Mouse (Mus musculus) liver, embryonic 16.5 days (tissue): ENCODE measurements around the gene Cmip. TPM values are rescaled to one million over a fixed set of nuclear protein-coding genes. Genes with fewer than 3 reads are reported as not detected.
A peak's percentile ranks its signal among the peaks of the same experiment; 100 is the strongest.

Source experiments
- ATAC-seq: fragments of 200-750 bp; cut with Nextera tagmentation; 2 replicates; pipeline ENCODE4 v1.8.0; 2017; ENCODE audit warnings: low read depth, mild to moderate bottlenecking, moderate number of reproducible peaks, moderate library complexity
- H3K27ac ChIP-seq: fragments of 300-500 bp; sonication (generic); 2 replicates; pipeline ENCODE4 v1.5.1; 2014; ENCODE audit warnings: mild to moderate bottlenecking, low read length
- H3K27me3 ChIP-seq: fragments of 300-500 bp; sonication (generic); 2 replicates; pipeline ENCODE4 v1.6.1; 2014; ENCODE audit warnings: low read depth, low read length, mixed read lengths; ENCODE audit not compliant: control insufficient read depth, insufficient read depth
- H3K36me3 ChIP-seq: fragments of 300-500 bp; sonication (generic); 2 replicates; pipeline ENCODE4 v1.6.1; 2014; ENCODE audit warnings: mild to moderate bottlenecking; ENCODE audit not compliant: control insufficient read depth, insufficient read depth
- H3K4me1 ChIP-seq: fragments of 300-500 bp; sonication (generic); 2 replicates; pipeline ENCODE4 v1.6.1; 2014; ENCODE audit warnings: low read depth, low read length, mixed read lengths; ENCODE audit not compliant: control insufficient read depth
- H3K4me2 ChIP-seq: fragments of 300-500 bp; sonication (generic); 2 replicates; pipeline ENCODE4 v1.6.1; 2014; ENCODE audit warnings: low read depth, low read length, mixed read lengths
- H3K4me3 ChIP-seq: fragments of 300-500 bp; sonication (generic); 2 replicates; pipeline ENCODE4 v1.5.1; 2014; ENCODE audit warnings: low read depth, mild to moderate bottlenecking, low read length
- H3K9ac ChIP-seq: fragments of 300-500 bp; sonication (generic); 2 replicates; pipeline ENCODE4 v1.6.1; 2014; ENCODE audit warnings: low read depth, low read length
- H3K9me3 ChIP-seq: fragments of 300-500 bp; sonication (generic); replicated peaks from 2 replicates; pipeline ENCODE4 v1.6.1; 2016; ENCODE audit warnings: low read length; ENCODE audit not compliant: control insufficient read depth
- WGBS: fragments of 180-500 bp; shearing (Covaris S2); extraction: QIAGEN DNeasy Blood & Tissue Kit; methylation state at CpG from one replicate; pipeline ENCODE4 v1.1.7; 2014; ENCODE audit not compliant: insufficient replicate concordance; 5-methylcytosine and 5-hydroxymethylcytosine counted together
- polyA plus RNA-seq: library from polyadenylated mRNA; unstranded; fragments of >200 nt; fragmentation: Nextera tagmentation; extraction: Ambion mirVana; gene quantifications from 2 replicates; pipeline ENCODE4 v1.2.1, GENCODE M21; 2015

The Cmip gene
- polyA plus RNA-seq, 1 experiment from 2014 or later: 9.1 TPM

GRCm38 (mm10) chr8:117342735-117343385 lies 86.0 kb downstream of the Cmip start:
- ATAC-seq: no peak
- no peak overlapping the region for H3K4me3 ChIP-seq
- peak overlapping the region; percentile 10 for H3K4me2 ChIP-seq
- H3K9ac ChIP-seq: no peak overlapping the region
- H3K27me3 ChIP-seq: no peaks in the 10 kb centered on the region
- no peaks in the 10 kb centered on the region for H3K36me3 ChIP-seq
- peaks cover 61% of the 10 kb centered on the region for H3K4me1 ChIP-seq
- H3K27ac ChIP-seq: peak overlapping the region; percentile 46
- 44% methylated on average over 8 of the region's 8 CpGs for WGBS
- H3K9me3 ChIP-seq: no peaks in the 10 kb centered on the region

DNA sequence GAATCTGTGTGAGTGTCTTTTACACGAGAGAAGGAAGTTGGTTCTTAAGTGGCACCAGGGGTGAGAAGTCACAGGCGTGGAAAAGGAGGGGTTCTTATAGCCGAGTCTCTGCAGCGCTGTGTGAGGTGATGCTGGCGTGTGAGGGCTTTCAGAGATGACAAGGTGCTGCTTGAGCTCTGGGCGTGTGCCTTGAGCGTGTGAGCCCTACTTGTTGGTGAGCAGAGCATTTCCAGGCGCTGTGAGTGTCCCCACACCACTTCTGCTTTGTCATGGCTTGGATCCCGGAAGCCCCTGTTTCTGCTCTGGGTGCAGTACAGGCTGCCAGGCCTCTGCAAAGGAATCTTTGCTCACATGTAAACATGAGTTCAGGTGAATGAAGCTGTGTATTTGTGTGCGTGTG lies 86.6 kb downstream of the Cmip start:
- H3K4me2 ChIP-seq: peak overlapping the region; percentile 10
- no peak for ATAC-seq
- peak overlapping the region; percentile 46 for H3K27ac ChIP-seq
- 33% methylated on average over 10 of the region's 10 CpGs for WGBS
- no peaks in the 10 kb centered on the region for H3K27me3 ChIP-seq
- H3K4me3 ChIP-seq: no peak overlapping the region
- H3K9me3 ChIP-seq: no peaks in the 10 kb centered on the region
- H3K9ac ChIP-seq: no peak overlapping the region
- H3K4me1 ChIP-seq: peaks cover 62% of the 10 kb centered on the region
- no peaks in the 10 kb centered on the region for H3K36me3 ChIP-seq

- WGBS: 51% methylated on average over 11 of the region's 11 CpGs
- H3K27ac ChIP-seq: no peak overlapping the region
- ATAC-seq: no peak
- no peak overlapping the region for H3K4me3 ChIP-seq
- peaks cover 62% of the 10 kb centered on the region for H3K4me1 ChIP-seq
- H3K27me3 ChIP-seq: no peaks in the 10 kb centered on the region
- H3K36me3 ChIP-seq: no peaks in the 10 kb centered on the region
- no peak overlapping the region for H3K4me2 ChIP-seq
- no peak overlapping the region for H3K9ac ChIP-seq
- no peaks in the 10 kb centered on the region for H3K9me3 ChIP-seq
These were observed 88.0 kb downstream of the Cmip start for GRCm38 (mm10) chr8:117344899-117345298.

DNA sequence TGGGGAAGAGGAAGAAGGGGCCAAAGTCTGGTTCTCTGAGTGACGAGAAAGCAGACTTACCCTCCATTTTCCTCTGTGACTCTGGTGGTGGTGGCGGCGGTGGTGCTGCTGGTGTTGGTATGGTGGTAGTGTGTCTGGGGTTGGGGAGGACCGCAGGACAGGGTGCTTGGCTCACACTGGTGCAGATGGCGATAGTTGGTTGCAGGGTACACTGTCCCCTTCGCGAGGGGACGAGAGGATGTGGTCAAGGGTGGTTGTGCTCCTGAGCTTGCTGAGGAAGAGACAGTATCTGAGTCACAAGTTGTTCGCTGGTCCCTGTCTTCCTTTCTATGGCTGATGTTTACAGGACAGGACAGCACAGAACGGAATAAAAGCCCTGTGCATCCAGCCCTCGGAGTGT lies 88.5 kb downstream of the Cmip start:
- no peak overlapping the region for H3K9ac ChIP-seq
- no peaks in the 10 kb centered on the region for H3K36me3 ChIP-seq
- H3K9me3 ChIP-seq: no peaks in the 10 kb centered on the region
- peaks cover 58% of the 10 kb centered on the region for H3K4me1 ChIP-seq
- H3K4me2 ChIP-seq: no peak overlapping the region
- no peak overlapping the region for H3K27ac ChIP-seq
- WGBS: 71% methylated on average over 11 of the region's 11 CpGs
- H3K27me3 ChIP-seq: no peaks in the 10 kb centered on the region
- no peak for ATAC-seq
- no peak overlapping the region for H3K4me3 ChIP-seq

- ATAC-seq: peak; percentile 54
- Histone ChIP-seq H3K4me3 (no peak overlapping the region), H3K9me3 (no peaks in the 10 kb centered on the region), H3K4me2 (peak overlapping the region; percentile 1; the same call in 1 of the 2 replicates), H3K36me3 (no peaks in the 10 kb centered on the region), H3K27me3 (no peaks in the 10 kb centered on the region), H3K27ac (peak overlapping the region; percentile 76), H3K4me1 (peaks cover 51% of the 10 kb centered on the region), H3K9ac (no peak overlapping the region; the same call in 1 of the 2 replicates)
- WGBS: 74% methylated on average over 4 of the region's 4 CpGs
These were observed 90.7 kb downstream of the Cmip start for GRCm38 (mm10) chr8:117347556-117347955.

- peak overlapping the region; percentile 33 for H3K4me2 ChIP-seq
- 54% methylated on average over 11 of the region's 11 CpGs for WGBS
- no peak overlapping the region; the same call in 1 of the 2 replicates for H3K9ac ChIP-seq
- H3K9me3 ChIP-seq: no peaks in the 10 kb centered on the region
- no peak overlapping the region for H3K4me3 ChIP-seq
- H3K4me1 ChIP-seq: peaks cover 41% of the 10 kb centered on the region
- H3K36me3 ChIP-seq: no peaks in the 10 kb centered on the region
- no peaks in the 10 kb centered on the region for H3K27me3 ChIP-seq
- ATAC-seq: 0 out of 2 replicates have a peak, but pooled peaks have one; percentile 2
- H3K27ac ChIP-seq: peak overlapping the region; percentile 76
These were observed 92.0 kb downstream of the Cmip start for GRCm38 (mm10) chr8:117348718-117349394.

- H3K4me1 ChIP-seq: peaks cover 38% of the 10 kb centered on the region
- no peaks in the 10 kb centered on the region for H3K9me3 ChIP-seq
- peak overlapping the region; percentile 33 for H3K4me2 ChIP-seq
- H3K27ac ChIP-seq: peak overlapping the region; percentile 76
- H3K27me3 ChIP-seq: no peaks in the 10 kb centered on the region
- H3K9ac ChIP-seq: no peak overlapping the region; the same call in 1 of the 2 replicates
- 24% methylated on average over 4 of the region's 4 CpGs for WGBS
- ATAC-seq: peak; percentile 79
- no peak overlapping the region for H3K4me3 ChIP-seq
- no peaks in the 10 kb centered on the region for H3K36me3 ChIP-seq
These were observed 92.7 kb downstream of the Cmip start for GRCm38 (mm10) chr8:117349541-117349940.

DNA sequence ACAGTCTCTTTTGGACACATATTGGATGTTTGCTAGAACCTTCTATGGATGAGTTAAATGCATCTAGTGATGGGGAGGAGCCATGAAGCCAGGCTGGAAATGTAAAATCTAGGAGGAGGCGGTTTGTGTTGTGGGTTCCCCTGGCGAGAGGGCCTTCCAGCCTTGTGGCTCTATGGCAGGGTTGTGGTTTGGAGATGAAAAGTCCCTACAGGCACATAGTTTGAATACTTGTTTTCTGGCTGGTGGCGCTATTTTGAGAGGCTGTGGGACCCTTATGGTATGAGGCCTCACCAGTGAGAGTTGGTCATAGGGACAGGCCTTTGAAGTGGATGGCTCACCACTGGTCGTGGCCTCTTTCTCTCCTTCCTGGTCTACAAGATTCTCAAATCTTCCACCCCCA lies 95.2 kb downstream of the Cmip start:
- H3K9ac ChIP-seq: no peak overlapping the region
- H3K9me3 ChIP-seq: no peaks in the 10 kb centered on the region
- H3K36me3 ChIP-seq: no peaks in the 10 kb centered on the region
- ATAC-seq: no peak
- no peak overlapping the region for H3K4me3 ChIP-seq
- H3K27me3 ChIP-seq: no peaks in the 10 kb centered on the region
- WGBS: 68% methylated on average over 4 of the region's 4 CpGs
- no peak overlapping the region for H3K27ac ChIP-seq
- peaks cover 47% of the 10 kb centered on the region for H3K4me1 ChIP-seq
- H3K4me2 ChIP-seq: no peak overlapping the region

DNA sequence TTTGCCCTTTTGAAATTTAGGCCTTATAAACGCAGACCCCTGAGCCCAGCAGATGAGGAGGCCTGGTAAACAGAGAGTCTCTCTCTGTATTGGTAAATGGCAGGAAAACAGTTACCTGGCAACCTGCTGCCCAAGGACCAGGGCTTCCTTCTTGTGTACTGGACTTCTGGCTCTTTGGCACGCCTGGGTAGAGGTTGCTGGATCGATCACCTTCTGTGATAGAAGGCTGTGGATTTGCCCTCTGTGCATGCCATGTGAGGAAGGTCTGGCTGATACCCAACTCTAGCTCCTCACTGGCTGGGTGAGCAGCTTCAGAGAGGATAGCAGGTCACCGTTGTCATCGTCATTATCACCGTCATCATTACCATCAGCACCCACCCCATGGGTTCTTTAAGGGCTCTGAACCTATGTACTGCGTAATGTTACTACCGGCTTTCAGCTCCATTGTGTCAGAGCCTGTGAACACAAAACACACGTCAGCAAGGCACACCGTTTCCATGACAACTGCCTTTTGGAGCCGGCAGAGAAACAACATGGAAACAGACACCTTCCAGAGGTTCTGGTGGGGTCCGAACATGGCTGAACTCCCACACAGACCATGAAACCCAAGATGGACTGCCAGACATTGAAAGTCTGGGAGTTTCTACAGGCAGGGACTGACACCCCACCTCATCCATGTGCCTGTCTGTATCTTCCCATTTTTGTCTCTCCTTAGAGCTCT lies 98.4 kb downstream of the Cmip start:
- Histone ChIP-seq H3K9me3 (no peaks in the 10 kb centered on the region), H3K27me3 (no peaks in the 10 kb centered on the region), H3K27ac (no peak overlapping the region), H3K4me2 (no peak overlapping the region), H3K4me3 (no peak overlapping the region), H3K36me3 (no peaks in the 10 kb centered on the region), H3K4me1 (peaks cover 38% of the 10 kb centered on the region), H3K9ac (no peak overlapping the region)
- 74% methylated on average over 12 of the region's 12 CpGs for WGBS
- ATAC-seq: no peak
